Mouse (Mus musculus) myocyte (in vitro differentiated cells): ENCODE data around the gene Tulp3.

Experiments
- CEBPB ChIP-seq: IDR thresholded peaks from 2 replicates; pipeline ENCODE4 v1.6.1; 2011; ENCODE audit warnings: mild to moderate bottlenecking, moderate library complexity; ENCODE audit not compliant: poor library complexity, insufficient read depth, severe bottlenecking
- E2F4 ChIP-seq: IDR thresholded peaks from one replicate; pipeline ENCODE4 v1.6.1; 2011; ENCODE audit warnings: mild to moderate bottlenecking, control low read depth, moderate library complexity; ENCODE audit not compliant: insufficient read depth
- MAX ChIP-seq: IDR thresholded peaks from one replicate; pipeline ENCODE4 v1.6.1; 2011; ENCODE audit warnings: low read depth, mild to moderate bottlenecking, control low read depth
- POLR2A ChIP-seq: IDR thresholded peaks from one replicate; pipeline ENCODE4 v1.6.1; 2011; ENCODE audit warnings: low read depth, mild to moderate bottlenecking, control low read depth, moderate library complexity; ENCODE audit not compliant: insufficient read length
- POLR2AphosphoS2 ChIP-seq: IDR thresholded peaks from one replicate; pipeline ENCODE4 v1.6.1; 2011; ENCODE audit warnings: low read depth, control low read depth; ENCODE audit not compliant: insufficient read length
- SRF ChIP-seq: IDR thresholded peaks from one replicate; pipeline ENCODE4 v1.6.1; 2011; ENCODE audit warnings: low read depth; ENCODE audit not compliant: control insufficient read depth, insufficient read length
- TCF12 ChIP-seq: IDR thresholded peaks from one replicate; pipeline ENCODE4 v1.6.1; 2011; ENCODE audit warnings: mild to moderate bottlenecking, control low read depth; ENCODE audit not compliant: poor library complexity, insufficient read depth, severe bottlenecking

- TF ChIP-seq POLR2A (no peak), E2F4 (no peak), TCF12 (no peak), CEBPB (no peak), MAX (no peak), SRF (no peak), POLR2AphosphoS2 (no peak)
Measured at GRCm38 (mm10) chr6:128301458-128301857, 54.2 kb downstream of the Tulp3 start.
